Mouse (Mus musculus): ENCODE measurements at regions not wholly inside any gene's neighbourhood (a gene's known extent, or its start where the extent isn't known, plus 50 kb on each side); places are given as distances from the start of the nearest gene placed in this dataset.

- Histone ChIP-seq H3K9ac (no peak overlapping the region), H3K9me3 (ENCODE audit: low read depth, low read length) (no peaks in the 10 kb centered on the region), H3K4me3 (ENCODE audit: low read depth, low read length) (no peak overlapping the region), H3K36me3 (ENCODE audit: insufficient read depth) (no peaks in the 10 kb centered on the region), H3K4me2 (no peak overlapping the region), H3K4me1 (ENCODE audit: insufficient read depth) (peaks cover 4% of the 10 kb centered on the region; the same call in 1 of the 2 replicates), H3K27me3 (ENCODE audit: insufficient read depth, low read length) (no peaks in the 10 kb centered on the region), H3K27ac (ENCODE audit: low read depth) (no peak overlapping the region; the same call in 1 of the 2 replicates)
- DNase-seq, result peak; percentile 71
- WGBS, result 54% methylated on average over 5 of the region's 5 CpGs
- ATAC-seq (ENCODE audit: insufficient read depth), result peak; percentile 88; the same call in 1 of the 2 replicates
- TF ChIP-seq CTCF (IDR thresholded peaks at IDR 0.05; ENCODE audit: low read depth), result no peak
Observed at GRCm38 (mm10) chr6:98843598-98843997, 501.0 kb upstream of the Gm765 start.

GRCm38 (mm10) chr6:98842924-98843323 lies 500.4 kb upstream of the Gm765 start:
- H3K27ac ChIP-seq (ENCODE audit: low read depth), result no peak overlapping the region
- H3K4me2 ChIP-seq, result no peak overlapping the region
- H3K4me3 ChIP-seq (ENCODE audit: low read depth, low read length), result no peak overlapping the region
- no peaks in the 10 kb centered on the region for H3K36me3 ChIP-seq (ENCODE audit: insufficient read depth)
- WGBS, result 46% methylated on average over 4 of the region's 4 CpGs
- DNase-seq, result no peak
- H3K27me3 ChIP-seq (ENCODE audit: insufficient read depth, low read length), result no peaks in the 10 kb centered on the region
- no peak overlapping the region for H3K9ac ChIP-seq
- H3K9me3 ChIP-seq (ENCODE audit: low read depth, low read length), result no peaks in the 10 kb centered on the region
- no peak for TF ChIP-seq CTCF (IDR thresholded peaks at IDR 0.05; ENCODE audit: low read depth)
- peaks cover 4% of the 10 kb centered on the region; the same call in 1 of the 2 replicates for H3K4me1 ChIP-seq (ENCODE audit: insufficient read depth)
- 0 out of 2 replicates have a peak, but pooled peaks have one; percentile 25 for ATAC-seq (ENCODE audit: insufficient read depth)

GRCm38 (mm10) chr6:98833922-98834321 lies 491.4 kb upstream of the Gm765 start:
- Histone ChIP-seq H3K9me3 (ENCODE audit: low read depth, low read length) (no peaks in the 10 kb centered on the region), H3K4me3 (ENCODE audit: low read depth, low read length) (no peak overlapping the region), H3K4me1 (ENCODE audit: insufficient read depth) (no peaks in the 10 kb centered on the region), H3K27me3 (ENCODE audit: insufficient read depth, low read length) (no peaks in the 10 kb centered on the region), H3K4me2 (no peak overlapping the region), H3K9ac (no peak overlapping the region), H3K27ac (ENCODE audit: low read depth) (no peak overlapping the region), H3K36me3 (ENCODE audit: insufficient read depth) (no peaks in the 10 kb centered on the region)
- 87% methylated on average over 7 of the region's 7 CpGs for WGBS
- DNase-seq (no peak), ATAC-seq (ENCODE audit: insufficient read depth) (no peak)
- TF ChIP-seq CTCF (IDR thresholded peaks at IDR 0.05; ENCODE audit: low read depth), result 0 out of 2 replicates have a peak, but pooled peaks have one; percentile 3

- no peak overlapping the region for H3K27ac ChIP-seq (ENCODE audit: low read depth)
- no peak overlapping the region for H3K4me3 ChIP-seq (ENCODE audit: low read depth, low read length)
- TF ChIP-seq CTCF (IDR thresholded peaks at IDR 0.05; ENCODE audit: low read depth), result no peak
- no peaks in the 10 kb centered on the region for H3K4me1 ChIP-seq (ENCODE audit: insufficient read depth)
- DNase-seq, result no peak
- no peak overlapping the region for H3K4me2 ChIP-seq
- no peaks in the 10 kb centered on the region for H3K9me3 ChIP-seq (ENCODE audit: low read depth, low read length)
- H3K27me3 ChIP-seq (ENCODE audit: insufficient read depth, low read length), result no peaks in the 10 kb centered on the region
- no peak for ATAC-seq (ENCODE audit: insufficient read depth)
- no peaks in the 10 kb centered on the region for H3K36me3 ChIP-seq (ENCODE audit: insufficient read depth)
- WGBS, result 52% methylated on average over 4 of the region's 4 CpGs
- no peak overlapping the region for H3K9ac ChIP-seq
Observed at GRCm38 (mm10) chr6:98830191-98830590, 487.6 kb upstream of the Gm765 start.

GRCm38 (mm10) chr6:98808046-98808445 lies 465.5 kb upstream of the Gm765 start:
- no peaks in the 10 kb centered on the region for H3K4me1 ChIP-seq (ENCODE audit: insufficient read depth)
- no peak overlapping the region for H3K4me2 ChIP-seq
- TF ChIP-seq CTCF (IDR thresholded peaks at IDR 0.05; ENCODE audit: low read depth), result no peak
- H3K27me3 ChIP-seq (ENCODE audit: insufficient read depth, low read length), result no peaks in the 10 kb centered on the region
- DNase-seq (no peak), ATAC-seq (ENCODE audit: insufficient read depth) (no peak)
- no peak overlapping the region for H3K9ac ChIP-seq
- H3K9me3 ChIP-seq (ENCODE audit: low read depth, low read length), result no peaks in the 10 kb centered on the region
- no peak overlapping the region for H3K27ac ChIP-seq (ENCODE audit: low read depth)
- H3K4me3 ChIP-seq (ENCODE audit: low read depth, low read length), result no peak overlapping the region
- no peaks in the 10 kb centered on the region for H3K36me3 ChIP-seq (ENCODE audit: insufficient read depth)
- WGBS, result 89% methylated on average over 1 of the region's 1 CpGs

GRCm38 (mm10) chr6:98803384-98803949 lies 460.9 kb upstream of the Gm765 start:
- DNase-seq, result peak; percentile 65
- H3K9me3 ChIP-seq (ENCODE audit: low read depth, low read length), result no peaks in the 10 kb centered on the region
- H3K4me2 ChIP-seq, result peak overlapping the region; percentile 31; the same call in 1 of the 2 replicates
- ATAC-seq (ENCODE audit: insufficient read depth), result peak; percentile 44; the same call in 1 of the 2 replicates
- no peaks in the 10 kb centered on the region for H3K27me3 ChIP-seq (ENCODE audit: insufficient read depth, low read length)
- WGBS, result 31% methylated on average over 13 of the region's 13 CpGs
- no peak for TF ChIP-seq CTCF (IDR thresholded peaks at IDR 0.05; ENCODE audit: low read depth)
- no peaks in the 10 kb centered on the region for H3K4me1 ChIP-seq (ENCODE audit: insufficient read depth)
- H3K4me3 ChIP-seq (ENCODE audit: low read depth, low read length), result no peak overlapping the region
- no peak overlapping the region for H3K27ac ChIP-seq (ENCODE audit: low read depth)
- no peaks in the 10 kb centered on the region for H3K36me3 ChIP-seq (ENCODE audit: insufficient read depth)
- H3K9ac ChIP-seq, result no peak overlapping the region

GRCm38 (mm10) chr6:98801061-98801460 lies 458.5 kb upstream of the Gm765 start:
- ATAC-seq (ENCODE audit: insufficient read depth) (no peak), DNase-seq (no peak)
- Histone ChIP-seq H3K4me3 (ENCODE audit: low read depth, low read length) (no peak overlapping the region), H3K27me3 (ENCODE audit: insufficient read depth, low read length) (no peaks in the 10 kb centered on the region), H3K9ac (no peak overlapping the region), H3K36me3 (ENCODE audit: insufficient read depth) (no peaks in the 10 kb centered on the region), H3K27ac (ENCODE audit: low read depth) (no peak overlapping the region), H3K4me1 (ENCODE audit: insufficient read depth) (peaks cover 6% of the 10 kb centered on the region; the same call in 1 of the 2 replicates), H3K4me2 (no peak overlapping the region), H3K9me3 (ENCODE audit: low read depth, low read length) (no peaks in the 10 kb centered on the region)
- no peak for TF ChIP-seq CTCF (IDR thresholded peaks at IDR 0.05; ENCODE audit: low read depth)
- 81% methylated on average over 4 of the region's 4 CpGs for WGBS

Data from lung, embryonic 14.5 days (tissue).